Mouse (Mus musculus) liver, embryonic 13.5 days (tissue): ENCODE measurements at regions not wholly inside any gene's neighbourhood (a gene's known extent, or its start where the extent isn't known, plus 50 kb on each side); places are given as distances from the start of the nearest gene placed in this dataset.
A peak's percentile ranks its signal among the peaks of the same experiment; 100 is the strongest.

Experiments
- ATAC-seq: fragments of 200-750 bp; cut with Nextera tagmentation; 2 replicates; pipeline ENCODE4 v1.8.0; 2017; ENCODE audit warnings: low read depth, mild to moderate bottlenecking, moderate number of reproducible peaks, moderate library complexity
- DNase-seq: peaks from one replicate; pipeline ENCODE4 v3.0.0; 2022
- H3K27ac ChIP-seq: fragments of 300-500 bp; sonication (generic); 2 replicates; pipeline ENCODE4 v1.5.1; 2015; ENCODE audit warnings: moderate library complexity, mild to moderate bottlenecking, inconsistent platforms
- H3K27me3 ChIP-seq: fragments of 300-500 bp; sonication (generic); 2 replicates; pipeline ENCODE4 v1.6.1; 2015; ENCODE audit warnings: mild to moderate bottlenecking, inconsistent platforms
- H3K36me3 ChIP-seq: fragments of 300-500 bp; sonication (generic); 2 replicates; pipeline ENCODE4 v1.6.1; 2015; ENCODE audit warnings: mild to moderate bottlenecking, inconsistent platforms
- H3K4me1 ChIP-seq: fragments of 300-500 bp; sonication (generic); replicated peaks from 2 replicates; pipeline ENCODE4 v1.6.1; 2015; ENCODE audit warnings: inconsistent platforms
- H3K4me2 ChIP-seq: fragments of 300-500 bp; sonication (generic); 2 replicates; pipeline ENCODE4 v1.6.1; 2015; ENCODE audit warnings: inconsistent platforms, mild to moderate bottlenecking, moderate library complexity
- H3K4me3 ChIP-seq: fragments of 300-500 bp; sonication (generic); replicated peaks from 2 replicates; pipeline ENCODE4 v1.5.1; 2015; ENCODE audit warnings: mild to moderate bottlenecking, inconsistent platforms
- H3K9ac ChIP-seq: fragments of 300-500 bp; sonication (generic); 2 replicates; pipeline ENCODE4 v1.6.1; 2015; ENCODE audit warnings: mild to moderate bottlenecking, inconsistent platforms
- H3K9me3 ChIP-seq: fragments of 300-500 bp; sonication (generic); replicated peaks from 2 replicates; pipeline ENCODE4 v1.6.1; 2016; ENCODE audit warnings: inconsistent platforms
- WGBS: fragments of 180-500 bp; shearing (Covaris S2); methylation state at CpG from one replicate; pipeline ENCODE4 v1.1.7; 2015; ENCODE audit not compliant: insufficient replicate concordance; 5-methylcytosine and 5-hydroxymethylcytosine counted together

DNA sequence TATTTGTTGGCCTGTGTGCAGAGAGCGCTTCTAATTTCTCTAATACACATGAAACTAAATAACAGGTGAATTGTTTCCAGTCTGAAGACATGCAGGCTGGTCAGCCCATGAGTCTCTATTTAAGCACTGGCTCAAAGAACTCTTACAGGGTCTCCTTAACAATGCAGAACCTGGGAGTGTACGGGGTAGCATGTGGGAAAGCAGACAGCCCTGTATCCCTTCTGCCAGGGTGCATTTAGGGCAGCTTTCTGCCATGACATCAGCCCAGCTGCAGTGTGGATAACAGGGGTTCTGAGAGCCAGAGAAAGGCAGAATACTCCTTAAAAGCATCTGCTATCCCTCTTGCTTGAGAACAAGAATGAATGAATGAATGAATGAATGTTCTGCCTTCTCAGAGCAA is 164.7 kb downstream of the Grb14 start:
- Histone ChIP-seq H3K4me3 (no peak overlapping the region), H3K27me3 (no peaks in the 10 kb centered on the region), H3K4me1 (no peaks in the 10 kb centered on the region), H3K27ac (no peak overlapping the region), H3K4me2 (no peak overlapping the region), H3K36me3 (no peaks in the 10 kb centered on the region), H3K9me3 (no peaks in the 10 kb centered on the region), H3K9ac (no peak overlapping the region)
- WGBS, result 76% methylated on average over 2 of the region's 2 CpGs
- ATAC-seq, result no peak
- DNase-seq, result no peak

DNA sequence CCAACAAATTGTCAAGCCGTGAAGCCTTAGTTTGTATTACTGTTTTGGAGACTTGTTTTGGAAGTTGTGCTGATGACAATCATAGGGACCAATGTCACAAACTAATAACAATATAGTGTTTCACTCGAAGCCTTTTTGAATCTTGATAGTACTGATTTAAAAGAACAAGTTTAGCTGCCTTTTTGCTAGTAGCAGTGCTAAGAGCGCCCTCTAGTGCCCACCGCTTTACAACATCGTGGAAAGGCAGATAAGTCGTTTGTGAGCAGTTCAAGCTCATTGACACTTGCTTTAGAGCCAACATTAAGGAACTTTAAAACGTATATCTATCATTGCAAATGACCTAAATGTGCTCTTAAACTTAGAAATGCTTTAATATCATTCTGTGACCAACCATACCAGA is 170.9 kb downstream of the Grb14 start:
- no peak overlapping the region for H3K9ac ChIP-seq
- DNase-seq, result peak; percentile 12

DNA sequence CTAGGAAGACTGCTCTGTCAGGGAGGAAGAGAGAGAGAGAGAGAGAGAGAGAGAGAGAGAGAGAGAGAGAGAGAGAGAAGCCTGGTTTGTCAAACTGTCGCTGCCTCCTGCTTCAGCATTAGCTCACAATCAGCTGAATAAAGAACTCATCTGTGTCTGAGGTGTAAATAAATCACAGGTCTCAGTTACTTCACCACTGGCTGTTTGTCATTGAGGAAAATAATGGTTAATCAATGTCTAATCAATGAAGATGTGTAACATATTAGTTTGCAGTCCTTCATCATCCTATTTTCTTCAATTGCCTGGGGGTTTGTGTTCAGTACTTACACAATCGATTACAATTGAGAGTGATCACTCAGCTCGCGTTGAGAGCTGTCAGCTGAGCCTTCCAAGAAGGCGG is 171.9 kb downstream of the Grb14 start:
- Histone ChIP-seq H3K27me3 (no peaks in the 10 kb centered on the region), H3K9ac (no peak overlapping the region), H3K4me2 (no peak overlapping the region), H3K36me3 (no peaks in the 10 kb centered on the region), H3K4me3 (no peak overlapping the region), H3K9me3 (no peaks in the 10 kb centered on the region), H3K4me1 (no peaks in the 10 kb centered on the region), H3K27ac (no peak overlapping the region)
- ATAC-seq (no peak), DNase-seq (no peak)
- 55% methylated on average over 5 of the region's 5 CpGs for WGBS

More for the DNA sequence above, 170.9 kb downstream of the Grb14 start:
- Histone ChIP-seq H3K4me2 (no peak overlapping the region), H3K4me3 (no peak overlapping the region), H3K27me3 (no peaks in the 10 kb centered on the region), H3K27ac (no peak overlapping the region), H3K9me3 (no peaks in the 10 kb centered on the region), H3K36me3 (no peaks in the 10 kb centered on the region), H3K4me1 (no peaks in the 10 kb centered on the region)
- 15% methylated on average over 7 of the region's 7 CpGs for WGBS
- no peak for ATAC-seq

DNA sequence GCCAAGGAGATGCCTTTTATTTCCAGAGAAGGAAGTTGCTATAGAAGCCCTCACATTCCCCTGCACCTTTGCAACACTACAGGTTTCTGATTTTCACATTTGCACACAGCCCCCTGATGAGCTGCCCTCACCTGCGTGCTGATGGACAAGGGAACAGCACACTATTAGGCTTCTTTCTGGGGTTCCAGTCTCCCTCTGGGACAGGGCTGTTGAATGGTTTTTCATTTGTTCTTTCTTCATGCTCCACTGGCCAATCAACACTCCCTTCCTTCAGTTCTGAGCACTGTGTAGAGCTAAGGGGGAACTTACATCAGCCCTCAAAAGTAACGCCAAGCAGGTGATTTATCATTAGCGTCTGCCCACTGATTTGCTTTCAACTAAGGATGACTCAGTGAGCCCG is 173.7 kb downstream of the Grb14 start:
- ATAC-seq (no peak), DNase-seq (no peak)
- Histone ChIP-seq H3K27me3 (no peaks in the 10 kb centered on the region), H3K4me2 (no peak overlapping the region), H3K4me3 (no peak overlapping the region), H3K27ac (no peak overlapping the region), H3K9ac (no peak overlapping the region), H3K4me1 (no peaks in the 10 kb centered on the region), H3K36me3 (no peaks in the 10 kb centered on the region), H3K9me3 (no peaks in the 10 kb centered on the region)
- 52% methylated on average over 4 of the region's 4 CpGs for WGBS

DNA sequence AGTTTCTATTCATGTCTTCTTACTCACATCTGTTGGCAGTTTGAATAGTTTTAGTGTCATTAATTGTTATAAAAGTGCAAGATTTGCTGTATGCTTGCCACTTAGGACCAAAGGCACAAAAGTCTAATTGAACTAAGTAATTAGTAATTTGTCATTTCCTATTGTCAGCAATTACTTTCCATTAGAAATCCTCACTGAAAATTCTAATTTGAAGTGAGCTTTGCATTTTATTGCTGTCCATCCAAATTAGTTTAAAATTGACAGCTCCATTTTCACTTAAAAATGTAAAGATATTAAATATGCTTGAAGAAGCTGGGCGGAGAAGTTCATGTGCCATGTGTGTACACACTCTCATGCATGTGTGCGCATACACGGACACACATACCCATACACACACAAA is 174.1 kb downstream of the Grb14 start:
- Histone ChIP-seq H3K27me3 (no peaks in the 10 kb centered on the region), H3K4me1 (no peaks in the 10 kb centered on the region), H3K36me3 (no peaks in the 10 kb centered on the region), H3K4me2 (no peak overlapping the region), H3K4me3 (no peak overlapping the region), H3K9me3 (no peaks in the 10 kb centered on the region), H3K27ac (no peak overlapping the region), H3K9ac (no peak overlapping the region)
- ATAC-seq, result no peak
- WGBS, result 83% methylated on average over 3 of the region's 3 CpGs
- no peak for DNase-seq

DNA sequence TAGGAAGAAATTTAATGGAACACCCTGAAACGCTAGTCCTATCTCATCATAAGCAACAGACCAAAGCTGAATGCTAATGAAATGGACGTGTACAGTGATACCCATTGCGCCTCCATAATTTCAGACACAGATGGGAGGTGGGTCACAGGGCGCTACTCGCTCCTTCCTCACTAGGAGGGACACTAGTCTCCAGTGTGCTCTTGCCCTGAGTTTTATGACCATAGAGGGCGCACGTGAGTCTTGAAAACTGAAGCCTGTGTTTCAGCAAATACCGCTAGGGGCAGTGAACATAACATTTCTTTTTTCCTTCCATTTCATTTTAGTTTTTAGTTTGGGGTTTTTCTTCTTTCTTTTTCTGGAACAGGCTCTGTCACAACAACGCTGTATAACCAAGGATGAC is 200.3 kb downstream of the Grb14 start:
- no peak overlapping the region for H3K27ac ChIP-seq
- no peak overlapping the region for H3K9ac ChIP-seq
- H3K4me1 ChIP-seq, result no peaks in the 10 kb centered on the region
- no peak overlapping the region for H3K4me3 ChIP-seq
- WGBS, result 65% methylated on average over 9 of the region's 9 CpGs
- H3K9me3 ChIP-seq, result no peaks in the 10 kb centered on the region
- H3K27me3 ChIP-seq, result no peaks in the 10 kb centered on the region
- DNase-seq (no peak), ATAC-seq (no peak)
- no peak overlapping the region for H3K4me2 ChIP-seq
- no peaks in the 10 kb centered on the region for H3K36me3 ChIP-seq

DNA sequence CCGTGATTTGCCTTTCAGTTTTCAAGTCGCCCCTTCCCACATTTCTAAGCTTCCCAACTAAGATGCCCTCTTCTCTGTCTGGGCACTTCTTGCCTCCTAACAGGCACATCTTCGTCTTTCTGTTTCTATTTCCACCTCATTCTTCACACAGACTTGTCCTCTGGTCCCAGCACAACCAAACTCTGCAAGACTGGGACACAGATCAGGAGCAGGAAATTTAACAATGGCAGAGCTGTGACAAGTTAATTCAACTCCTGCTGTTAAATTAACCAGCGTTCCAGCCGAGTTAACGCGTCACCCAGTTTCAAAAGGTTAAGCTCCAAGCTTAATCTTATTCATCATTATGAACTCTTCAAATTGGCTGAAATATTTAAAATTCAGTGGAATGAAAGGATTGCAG is 200.9 kb downstream of the Grb14 start:
- Histone ChIP-seq H3K4me3 (no peak overlapping the region), H3K27me3 (no peaks in the 10 kb centered on the region), H3K4me2 (no peak overlapping the region), H3K9me3 (no peaks in the 10 kb centered on the region), H3K36me3 (no peaks in the 10 kb centered on the region), H3K27ac (no peak overlapping the region), H3K9ac (no peak overlapping the region), H3K4me1 (no peaks in the 10 kb centered on the region)
- WGBS, result 57% methylated on average over 7 of the region's 7 CpGs
- ATAC-seq, result no peak
- no peak for DNase-seq

DNA sequence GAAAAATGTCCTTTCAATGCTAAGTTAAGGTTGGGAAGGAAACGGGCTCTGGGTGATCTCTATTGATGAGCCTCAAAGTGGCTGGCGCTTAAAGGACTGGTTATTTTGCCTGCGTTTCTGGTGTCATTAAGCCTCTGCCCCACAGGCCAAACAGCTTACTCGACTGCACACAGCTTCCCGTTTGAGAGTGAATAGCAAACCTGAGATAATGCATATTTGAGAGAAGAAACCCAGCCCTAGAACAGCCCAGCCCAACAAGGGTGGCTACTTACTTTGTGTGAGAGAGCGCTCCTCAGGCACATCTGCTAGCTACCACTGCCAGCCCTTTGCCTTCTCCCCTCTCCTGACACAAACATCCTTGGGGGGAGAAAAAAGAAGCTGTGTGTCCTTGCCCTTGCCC is 201.7 kb downstream of the Grb14 start:
- WGBS, result 58% methylated on average over 6 of the region's 6 CpGs

DNA sequence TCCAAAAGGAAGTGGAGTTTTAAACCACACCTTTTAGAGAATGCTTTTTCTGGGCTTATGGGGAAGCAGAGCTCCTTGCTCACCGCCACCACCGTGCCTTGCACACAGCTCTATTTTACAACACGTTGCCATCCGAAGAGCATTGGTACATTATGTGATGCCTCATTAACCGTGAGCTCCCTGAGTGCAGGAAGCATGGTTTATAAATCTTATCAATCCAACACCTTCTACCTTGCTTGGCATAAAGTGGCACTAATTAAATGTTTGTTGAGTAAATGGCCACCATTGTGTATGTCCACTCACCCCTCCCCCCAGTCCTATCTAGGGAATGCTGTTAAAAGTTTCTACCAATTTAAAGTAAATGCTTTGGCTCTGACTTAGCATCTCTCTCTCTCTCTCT is 206.6 kb downstream of the Grb14 start:
- Histone ChIP-seq H3K27me3 (no peaks in the 10 kb centered on the region), H3K9ac (no peak overlapping the region), H3K4me2 (no peak overlapping the region), H3K36me3 (no peaks in the 10 kb centered on the region), H3K9me3 (no peaks in the 10 kb centered on the region), H3K27ac (no peak overlapping the region), H3K4me3 (no peak overlapping the region), H3K4me1 (no peaks in the 10 kb centered on the region)
- no peak for ATAC-seq
- 80% methylated on average over 5 of the region's 5 CpGs for WGBS
- DNase-seq, result no peak

More for the DNA sequence above, 201.7 kb downstream of the Grb14 start:
- no peaks in the 10 kb centered on the region for H3K9me3 ChIP-seq
- no peak for ATAC-seq
- no peaks in the 10 kb centered on the region for H3K27me3 ChIP-seq
- H3K4me2 ChIP-seq, result no peak overlapping the region
- H3K4me1 ChIP-seq, result no peaks in the 10 kb centered on the region
- no peak overlapping the region for H3K9ac ChIP-seq
- no peak overlapping the region for H3K4me3 ChIP-seq
- no peak for DNase-seq
- H3K27ac ChIP-seq, result no peak overlapping the region
- H3K36me3 ChIP-seq, result no peaks in the 10 kb centered on the region
